Mouse (Mus musculus) right cerebral cortex, postnatal 14 days (tissue): Measurements from ENCODE around the gene Lamc1.

Source experiments
- DNase-seq: peaks from one replicate; pipeline ENCODE4 v3.0.0; 2022

The Lamc1 gene

DNA sequence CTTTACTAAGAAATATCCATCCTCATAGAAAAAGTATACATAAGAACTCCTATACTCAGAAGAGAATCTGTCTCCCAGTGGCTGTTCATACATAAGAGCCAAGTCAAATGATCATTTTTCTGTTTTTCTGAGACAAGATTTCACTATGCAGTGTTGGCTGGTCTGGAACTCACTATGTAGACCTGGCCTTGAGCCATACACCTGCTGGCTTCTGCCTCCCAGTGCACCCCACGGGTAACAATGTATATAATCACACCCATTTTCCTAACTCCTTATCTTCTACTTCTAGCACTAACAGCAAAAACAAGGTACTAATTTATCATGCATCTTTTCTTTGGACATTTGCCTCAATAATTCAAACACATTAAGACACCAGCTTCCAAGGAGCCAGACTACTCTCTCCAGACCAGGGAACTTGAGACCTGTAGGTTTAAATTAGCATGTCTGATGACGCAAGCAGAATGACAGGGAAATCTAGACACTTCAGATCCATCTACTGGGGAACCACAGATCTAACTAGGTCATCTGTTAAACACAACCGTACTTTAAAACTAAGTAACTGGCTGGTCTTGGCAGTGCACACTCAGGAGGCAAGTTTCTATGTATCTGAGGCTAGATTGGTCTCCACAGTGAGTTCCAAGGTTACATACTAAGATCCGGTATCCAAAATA is 79.9 kb downstream of the Lamc1 start:
- DNase-seq, result no peak

DNA sequence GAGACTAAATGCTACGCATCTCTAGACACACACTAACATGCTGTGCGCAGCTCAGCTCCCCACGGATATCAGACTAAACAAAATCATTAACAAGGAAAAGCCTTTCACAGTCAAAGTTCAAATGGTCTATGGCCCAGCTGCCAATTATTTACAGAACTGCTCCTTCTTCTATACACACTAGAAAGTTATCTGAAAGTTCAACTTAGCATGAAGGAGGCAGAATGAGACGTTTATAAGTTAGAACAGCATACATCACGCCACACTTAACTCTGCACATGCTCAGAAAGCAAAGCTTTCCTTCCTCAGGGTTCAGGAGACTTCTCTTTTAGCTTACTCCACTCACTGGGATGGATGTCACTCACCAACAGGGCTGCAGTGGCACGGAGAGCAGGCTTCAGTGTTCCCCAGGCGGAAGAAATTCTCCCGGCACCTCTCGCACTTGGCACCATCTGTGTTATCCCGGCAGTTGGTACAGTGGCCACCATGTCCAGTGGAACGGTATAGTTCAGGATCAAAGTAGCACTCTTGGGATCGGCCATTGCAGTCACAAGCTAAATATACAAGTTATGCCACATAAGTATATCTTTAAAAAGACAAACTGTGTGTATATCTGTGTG is 80.9 kb downstream of the Lamc1 start:
- DNase-seq, result no peak

DNA sequence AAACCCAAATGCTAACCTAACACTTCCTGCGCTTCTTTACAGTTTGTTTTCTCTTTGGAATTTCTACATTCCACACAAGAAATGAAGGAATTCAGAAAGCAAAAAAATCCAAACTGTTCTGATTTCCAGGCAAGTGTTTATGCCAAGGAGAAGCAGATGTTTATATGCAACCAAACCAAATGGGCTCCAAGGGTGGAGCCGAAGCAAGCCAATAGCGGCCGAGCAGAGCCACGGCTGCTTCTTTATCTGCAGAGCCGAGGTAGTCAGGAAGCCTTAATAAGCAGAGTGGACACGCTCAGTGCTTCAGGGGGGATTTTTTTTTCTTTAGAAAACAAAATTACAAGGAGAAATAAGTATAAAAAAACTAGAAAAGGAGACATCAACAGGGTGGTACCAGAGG is 91.2 kb downstream of the Lamc1 start:
- DNase-seq, result no peak

DNA sequence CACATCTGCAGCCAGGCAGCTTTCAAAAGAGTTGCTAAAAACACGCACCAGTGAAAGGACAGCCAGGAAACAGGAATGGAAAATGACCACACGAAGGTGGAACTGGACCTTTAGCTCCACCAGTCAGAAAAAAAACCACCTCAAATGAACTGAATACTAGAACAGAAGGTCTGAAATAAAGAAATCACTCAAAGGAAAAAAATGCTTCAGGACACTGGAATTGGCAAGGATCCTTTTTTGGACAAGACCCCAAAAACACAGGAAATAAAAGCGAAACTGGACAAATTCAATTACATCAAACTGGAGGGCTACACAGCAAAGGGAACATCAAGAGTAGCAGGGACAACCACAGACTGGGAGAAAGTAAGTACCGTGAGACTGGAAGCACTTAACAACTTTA is 97.0 kb downstream of the Lamc1 start:
- DNase-seq, result no peak

DNA sequence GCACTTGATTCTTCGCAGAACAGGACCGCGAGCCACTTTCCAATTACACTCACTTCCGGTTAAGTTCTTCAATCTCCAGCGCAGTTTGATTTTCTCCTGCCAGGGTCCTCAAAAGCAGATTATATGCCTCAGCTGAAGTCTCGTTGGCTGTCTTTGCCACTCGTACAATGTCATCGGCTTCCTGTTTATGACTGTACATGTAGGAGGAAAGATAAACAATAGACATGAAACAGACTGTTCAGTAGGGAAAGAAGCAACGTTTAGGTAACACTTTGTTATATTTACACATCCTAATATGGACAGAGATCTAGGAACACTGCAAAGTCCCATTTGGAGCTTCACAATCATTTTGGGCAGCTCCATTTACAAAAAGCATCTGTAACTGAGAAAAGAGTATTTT is 100.9 kb downstream of the Lamc1 start:
- no peak for DNase-seq

DNA sequence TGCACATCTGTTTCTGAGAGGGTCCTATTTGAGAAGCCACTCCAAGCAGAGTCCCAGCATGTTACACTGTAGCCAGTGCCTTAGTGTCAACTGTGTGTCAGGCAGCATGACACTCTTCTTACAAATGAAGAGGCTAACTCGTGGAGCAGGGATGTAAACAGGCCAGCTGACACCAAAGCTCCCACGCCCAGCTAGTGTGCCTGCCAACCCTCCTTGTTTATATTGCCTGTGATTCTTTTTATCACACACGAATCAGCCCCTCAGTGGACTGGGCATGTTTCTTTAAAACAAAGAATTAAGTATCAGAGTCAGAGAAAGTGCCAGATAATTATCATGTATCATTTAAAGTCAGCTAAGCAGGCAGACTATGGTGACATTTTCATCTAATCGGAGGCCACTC is 104.7 kb downstream of the Lamc1 start:
- no peak for DNase-seq

DNA sequence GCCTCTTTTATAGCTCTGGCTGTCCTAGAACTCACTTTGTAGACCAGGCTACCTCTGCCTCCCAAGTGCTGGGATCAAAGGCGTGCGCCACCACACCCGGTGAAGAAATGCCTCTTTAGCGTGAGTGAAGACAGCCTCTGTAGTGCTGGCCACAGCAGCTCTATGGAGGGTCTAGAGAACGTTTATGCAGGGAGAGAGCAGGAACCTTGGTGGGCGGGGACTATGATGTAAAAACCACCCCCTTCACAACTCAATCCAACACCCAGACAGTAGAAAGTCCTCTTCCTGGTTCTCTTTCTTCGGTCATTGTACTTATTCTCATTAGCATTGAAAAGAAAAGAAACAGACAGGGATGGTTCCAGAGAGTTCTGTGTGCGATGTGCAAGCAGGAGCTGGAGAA is 105.5 kb downstream of the Lamc1 start:
- no peak for DNase-seq

DNA sequence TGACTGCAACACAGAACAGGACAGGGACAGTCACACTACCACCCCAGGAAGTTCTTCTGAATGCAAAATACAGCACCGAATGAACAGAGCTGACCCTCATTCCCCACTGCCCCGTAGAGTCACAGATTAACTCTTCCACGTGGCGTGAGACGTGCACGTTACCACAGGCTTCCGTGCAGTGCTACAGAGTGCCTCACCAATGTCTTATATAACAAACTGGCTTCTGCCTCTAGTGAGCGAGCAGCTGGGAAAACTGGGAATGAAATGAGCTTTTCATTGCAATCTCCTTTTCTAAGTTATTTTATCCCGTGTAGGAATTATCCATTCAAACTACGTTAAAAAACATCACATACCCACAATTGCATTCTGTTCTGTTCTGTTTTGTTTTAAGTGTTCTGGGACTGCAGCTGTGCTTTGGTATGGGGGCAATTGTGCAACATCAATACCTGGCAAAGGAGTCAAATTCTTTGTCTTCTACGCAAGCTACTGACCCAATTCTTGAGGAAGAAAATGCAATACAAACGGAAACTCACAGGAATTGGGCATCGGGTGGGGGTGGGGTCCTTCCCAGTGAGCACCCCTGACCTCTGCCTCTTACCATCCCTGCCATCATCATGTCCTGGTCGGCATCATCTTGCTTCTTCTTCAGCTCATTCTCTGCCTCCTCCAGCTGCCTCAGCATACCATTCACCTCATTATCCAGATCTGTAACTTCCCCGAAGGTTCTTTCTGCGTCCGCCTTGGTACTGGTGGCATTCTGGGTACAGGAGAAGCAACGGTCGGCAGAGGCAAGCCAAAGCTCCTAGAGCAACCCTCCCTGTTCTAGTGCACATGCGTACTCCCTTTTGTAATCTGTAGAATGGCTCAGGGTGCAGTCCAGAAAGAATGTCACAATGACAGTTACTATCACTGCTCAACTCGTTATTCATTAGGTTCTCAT is 106.5 kb downstream of the Lamc1 start:
- DNase-seq, result no peak

DNA sequence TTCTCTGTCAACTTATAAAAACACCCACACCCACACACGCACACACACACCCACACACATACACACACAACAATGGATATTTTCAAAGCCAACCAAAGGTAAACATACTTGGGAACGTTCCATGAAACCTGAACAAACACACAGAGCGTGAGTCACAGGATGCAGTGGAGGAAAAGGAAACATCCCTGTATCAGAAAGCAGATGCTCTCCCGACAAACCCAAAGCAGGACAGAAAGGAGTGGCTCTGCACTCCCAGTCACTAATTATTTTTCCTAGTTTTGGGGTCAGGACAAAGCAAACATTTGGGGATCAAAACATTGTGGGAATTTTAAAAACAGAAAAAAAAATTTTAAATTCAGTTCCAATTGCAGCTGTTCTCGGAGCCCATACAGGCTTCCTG is 108.3 kb downstream of the Lamc1 start:
- DNase-seq, result no peak

DNA sequence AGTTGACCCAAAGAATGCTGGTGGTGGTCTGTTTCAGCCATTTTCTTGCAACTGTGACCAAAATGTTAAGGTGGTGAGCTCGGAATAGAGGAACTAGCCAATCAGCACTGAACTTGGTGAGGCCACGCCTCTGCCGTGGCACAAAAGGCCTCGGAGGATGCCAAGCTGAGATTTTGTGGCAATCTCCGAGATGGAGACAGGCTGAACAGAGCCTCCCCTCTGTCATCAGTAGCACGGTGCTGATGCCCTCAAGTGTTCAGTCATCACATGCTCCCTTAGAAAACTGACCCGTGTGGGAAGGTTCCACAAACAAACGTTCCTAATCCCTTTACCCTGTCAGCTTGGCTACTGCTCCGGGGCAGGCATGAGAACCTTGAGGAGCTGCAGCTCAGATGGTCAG is 113.2 kb downstream of the Lamc1 start:
- DNase-seq, result no peak

DNA sequence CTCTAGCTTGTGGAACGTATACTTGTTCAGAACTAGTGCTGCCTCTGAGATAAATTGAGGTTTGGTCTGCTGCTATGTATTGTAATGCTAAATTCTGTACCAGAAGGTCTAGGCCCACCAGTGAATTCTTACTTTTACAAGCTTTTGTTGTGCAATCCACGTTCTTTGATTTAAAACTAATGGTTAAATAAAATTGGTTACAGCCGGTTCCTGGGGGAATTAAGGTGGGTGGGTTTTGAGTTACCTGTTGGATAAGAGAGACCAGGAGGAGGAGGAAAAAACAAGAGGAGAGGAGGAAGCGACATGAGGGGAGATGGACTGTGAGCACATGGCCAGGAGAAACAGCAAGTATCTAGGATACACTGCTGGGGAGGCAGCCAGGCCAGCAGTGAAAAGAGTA is 116.1 kb downstream of the Lamc1 start:
- DNase-seq, result no peak

DNA sequence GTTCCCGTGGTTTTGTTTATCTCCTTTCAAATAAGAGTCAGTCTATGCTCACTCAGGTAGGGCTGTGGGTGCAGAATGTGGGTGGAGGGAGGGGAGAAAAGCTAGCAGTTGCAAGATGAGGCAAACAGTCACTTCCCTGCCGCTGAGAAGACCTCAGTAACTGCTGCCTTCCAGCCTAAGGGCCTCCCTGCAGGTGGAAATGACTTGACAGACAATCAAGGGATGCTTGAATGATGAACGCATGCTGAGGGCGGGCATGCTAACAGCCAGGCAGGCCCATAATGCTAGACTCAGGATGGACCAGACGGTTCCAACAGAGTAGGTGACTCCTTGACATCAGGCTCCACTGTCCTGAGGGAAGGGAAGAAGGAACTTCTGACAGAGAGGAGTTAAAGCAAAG is 116.9 kb downstream of the Lamc1 start:
- DNase-seq, result no peak

DNA sequence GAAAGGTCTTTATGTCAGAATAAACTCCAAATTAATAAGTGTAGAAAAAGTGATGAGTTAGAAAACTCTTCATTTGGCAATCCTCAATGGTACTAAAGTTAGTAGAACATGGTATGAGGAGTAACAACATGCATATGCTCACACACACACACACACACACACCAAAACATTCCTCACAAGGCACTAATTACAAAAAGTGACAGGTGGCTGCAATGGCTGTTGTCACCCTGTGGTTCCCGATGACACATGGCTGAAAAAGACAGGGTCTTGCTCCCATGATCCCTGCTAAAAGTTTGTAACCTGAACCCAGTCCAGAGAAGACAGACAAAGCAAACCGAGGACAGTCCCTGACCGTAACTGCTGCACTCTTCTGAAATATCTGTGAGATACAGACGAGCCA is 121.6 kb downstream of the Lamc1 start:
- no peak for DNase-seq

DNA sequence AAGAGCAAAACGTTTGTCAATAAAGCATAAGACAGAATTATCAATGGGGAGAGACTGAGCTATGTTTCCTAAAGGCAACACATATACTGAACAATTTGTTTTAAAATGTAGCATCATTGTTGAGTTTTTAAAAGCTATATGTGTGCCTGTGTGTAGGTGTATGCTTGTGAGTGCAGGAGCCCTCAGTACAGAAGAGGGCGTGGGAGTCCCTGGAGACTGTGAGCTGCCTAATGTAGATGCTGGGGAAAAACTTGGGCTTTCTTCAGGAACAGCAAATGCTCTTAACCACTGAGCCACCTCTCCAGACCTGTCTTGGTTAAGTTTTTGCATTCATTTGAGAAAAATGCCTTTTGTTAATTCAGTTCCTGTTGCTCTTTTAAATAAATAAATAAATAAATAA is 122.4 kb downstream of the Lamc1 start:
- DNase-seq, result no peak

DNA sequence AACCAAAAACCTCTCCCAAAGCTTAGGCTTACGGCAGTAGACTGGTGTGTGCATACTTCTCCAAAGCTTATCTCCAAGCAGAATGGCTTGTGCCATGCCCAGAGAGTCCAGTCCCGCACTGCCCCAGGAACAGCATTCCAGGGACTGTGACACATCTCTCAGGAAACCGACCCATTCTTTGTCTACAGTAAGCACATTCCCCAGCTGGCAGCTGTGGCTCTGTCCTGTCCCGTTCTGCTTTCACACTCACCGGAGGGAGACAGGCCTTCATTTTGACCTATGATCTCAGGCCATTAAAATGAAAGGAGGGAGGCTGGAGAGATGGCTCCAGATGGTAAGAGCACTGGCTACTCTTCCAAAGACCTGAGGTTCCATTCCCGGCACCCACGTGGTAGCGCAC is 130.4 kb downstream of the Lamc1 start:
- DNase-seq, result no peak

DNA sequence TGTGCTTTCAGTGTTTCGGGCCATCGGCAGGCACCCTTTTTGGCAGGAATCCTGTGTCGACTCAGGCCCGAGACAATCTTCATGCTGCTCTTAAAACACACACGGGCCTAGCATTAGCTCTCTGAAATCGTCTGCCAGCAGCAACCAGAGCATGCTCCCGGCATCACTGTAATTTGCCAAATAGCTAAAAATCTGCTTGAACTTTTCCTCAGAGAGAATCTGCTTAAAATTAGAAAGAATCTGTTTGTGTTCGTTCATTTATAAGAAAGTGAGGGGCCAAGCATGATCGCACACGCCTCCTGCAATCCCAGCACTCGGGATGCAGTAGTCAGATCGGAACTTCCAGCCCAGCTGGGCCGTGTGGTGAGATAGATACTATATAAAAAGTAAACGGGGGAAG is 131.1 kb downstream of the Lamc1 start:
- DNase-seq, result no peak

DNA sequence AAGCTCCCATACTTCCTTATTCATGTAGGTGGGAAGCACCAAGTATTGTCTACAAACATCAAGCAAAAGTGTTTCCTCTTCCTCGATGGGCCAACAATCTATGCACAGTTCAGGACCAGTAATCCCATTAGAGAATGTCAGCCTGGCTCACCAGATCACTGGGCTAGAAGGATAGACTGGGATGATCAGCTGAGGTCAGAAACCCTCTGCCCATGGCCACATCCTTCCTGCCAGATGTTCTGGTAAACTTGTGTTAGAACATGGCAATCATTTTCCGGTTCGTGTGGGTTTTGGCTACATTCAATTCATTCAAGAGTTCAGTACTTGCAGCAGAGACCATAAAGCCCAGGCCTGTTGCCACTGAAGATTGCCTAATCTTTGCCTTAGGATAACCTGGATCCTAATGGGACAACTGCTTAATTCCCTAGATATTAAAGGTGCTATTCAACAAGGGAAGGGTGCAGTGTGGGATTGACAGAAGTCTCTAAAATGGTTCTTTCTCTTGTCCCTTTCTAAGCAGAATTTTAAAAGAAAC is 135.2 kb downstream of the Lamc1 start:
- no peak for DNase-seq

DNA sequence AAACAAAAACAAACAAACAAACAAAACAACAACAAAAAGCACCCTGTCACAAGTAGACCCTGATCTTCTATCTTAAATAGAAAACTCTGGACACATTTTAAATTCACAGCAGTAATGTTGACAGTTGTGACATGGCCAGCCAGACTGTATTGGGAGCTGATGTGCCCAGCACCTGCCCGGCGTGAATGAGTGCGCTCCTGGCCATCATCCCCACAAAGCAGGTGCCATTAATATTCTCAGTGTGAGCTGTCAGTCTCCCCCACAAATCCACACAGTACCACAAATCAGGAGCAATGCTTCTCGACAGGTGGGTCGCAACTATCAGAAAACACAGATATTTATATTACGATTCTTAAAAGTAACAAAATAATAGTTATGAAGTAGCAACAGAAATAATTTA is 139.6 kb downstream of the Lamc1 start:
- DNase-seq, result no peak

DNA sequence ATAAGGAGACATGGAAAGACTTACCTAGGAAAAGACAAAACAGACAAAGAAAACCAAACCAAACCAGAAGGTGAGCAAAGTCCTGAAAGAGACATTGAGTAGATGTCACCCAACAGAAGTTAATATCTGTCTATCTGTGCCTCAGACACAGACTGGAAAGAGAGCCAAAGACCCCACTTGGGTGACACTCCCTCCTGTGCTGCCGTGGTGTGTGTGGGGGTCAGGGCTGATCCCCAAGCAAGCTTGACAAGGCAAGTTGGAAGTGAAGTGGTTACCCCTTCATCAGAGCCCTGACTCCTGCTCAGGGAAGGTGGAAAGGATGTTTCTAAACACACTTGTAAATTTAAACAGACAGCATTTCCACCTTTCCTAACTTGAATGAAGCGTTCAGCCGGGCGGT is 140.2 kb downstream of the Lamc1 start:
- DNase-seq, result no peak

DNA sequence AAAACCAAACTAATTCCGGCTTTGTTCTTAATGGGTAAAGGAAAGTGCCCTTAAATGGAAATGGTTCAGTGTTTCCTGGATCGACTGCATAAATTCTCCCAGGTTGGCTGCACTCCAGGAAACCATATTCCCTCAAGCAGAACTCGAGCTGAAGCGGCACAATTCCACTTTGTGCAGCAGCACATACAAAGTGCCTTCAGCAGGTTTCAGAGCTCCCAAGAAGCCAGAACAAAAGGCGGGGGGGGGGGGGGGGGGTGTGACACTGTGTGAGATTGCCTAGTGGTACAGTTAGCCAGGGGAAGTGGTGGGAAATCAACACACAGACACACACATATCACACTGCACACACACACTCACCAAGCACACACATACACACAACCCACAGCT is 140.7 kb downstream of the Lamc1 start:
- peak; percentile 65 for DNase-seq

DNA sequence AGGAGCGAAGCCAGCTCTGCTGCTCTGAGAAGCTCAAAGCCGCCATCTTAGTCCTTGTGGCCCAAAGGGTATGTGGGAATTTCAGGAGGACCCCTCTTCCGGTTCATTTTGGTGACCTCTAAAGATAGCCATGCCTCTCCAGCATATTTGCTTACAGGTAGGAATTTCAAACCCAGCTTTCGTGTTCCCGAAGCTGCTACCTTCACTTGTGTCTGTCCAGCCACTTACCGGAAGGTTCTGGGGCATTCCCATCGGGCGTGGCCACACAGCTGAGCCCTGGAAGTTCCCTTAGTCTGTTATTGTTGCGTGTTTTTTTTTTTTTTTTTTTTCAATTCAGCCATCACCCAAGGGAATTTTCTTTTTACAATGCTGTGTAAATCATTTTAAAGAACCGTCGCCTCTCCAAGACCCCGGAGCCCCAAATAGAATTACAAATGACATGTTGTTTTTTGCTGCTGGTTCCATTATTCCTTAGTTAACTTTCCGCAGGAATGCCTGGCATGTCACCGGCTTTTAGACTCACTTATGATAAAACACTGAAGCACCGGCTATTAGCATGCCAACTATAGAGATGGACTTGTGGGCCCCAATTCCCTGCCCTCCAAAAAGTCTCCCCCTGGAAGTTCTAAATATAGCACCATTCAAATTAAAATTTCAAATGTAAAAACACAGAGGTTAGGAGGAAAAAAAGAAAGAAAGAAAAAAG is 141.2 kb downstream of the Lamc1 start:
- DNase-seq, result no peak

DNA sequence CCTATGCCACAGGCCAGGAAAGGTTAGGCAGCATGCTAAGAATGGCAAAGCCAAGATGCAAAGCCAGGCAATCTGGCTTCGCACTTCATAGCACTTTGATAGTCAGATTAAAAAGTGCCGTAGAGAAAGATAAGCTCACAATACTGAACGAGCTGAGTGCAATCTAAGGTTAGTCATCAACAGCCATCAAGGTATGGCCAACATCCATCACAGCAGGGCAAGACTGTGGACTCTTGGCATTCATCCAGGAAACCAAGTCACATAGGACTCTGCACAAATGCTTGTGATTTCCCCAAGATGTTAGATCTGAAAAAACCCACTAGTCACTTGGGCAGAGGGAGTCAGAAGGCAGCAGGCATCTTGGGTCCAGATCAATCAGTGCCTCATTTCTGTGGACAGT is 144.5 kb downstream of the Lamc1 start:
- DNase-seq, result no peak
